Mouse (Mus musculus) urinary bladder, postnatal 0 days (tissue): Measurements from ENCODE around the gene Gm17662. TPM values are rescaled to one million over a fixed set of nuclear protein-coding genes. Genes with fewer than 3 reads are reported as not detected.

ENCODE experiments used
- polyA plus RNA-seq: library from polyadenylated mRNA; unstranded; fragments of >200 nt; fragmentation: Nextera tagmentation; extraction: Ambion mirVana; gene quantifications from 2 replicates; pipeline ENCODE4 v1.2.1, GENCODE M21; 2015

The Gm17662 gene
- not detected in 2 replicates for polyA plus RNA-seq

GRCm38 (mm10) chr4:104857029-104857428 is at the start of gene Gm17662:
Gm17662 (plus strand) TSS chr4:104857329.

GRCm38 (mm10) chr4:104876323-104876722 is 19.2 kb downstream of the Gm17662 start, which contains the start of gene C8a:
C8a (minus strand) TSS chr4:104876398.

Other genes with a start within 250 kb of the Gm17662 start
- not detected in 2 replicates for gene C8b, start 91.0 kb upstream of the Gm17662 start, polyA plus RNA-seq
- not detected in 2 replicates for gene C8a, start 19.1 kb downstream of the Gm17662 start, polyA plus RNA-seq
- 0.06 and 0.16 TPM in 2 replicates for gene Fyb2, start 56.1 kb downstream of the Gm17662 start, polyA plus RNA-seq